Mouse (Mus musculus) lung, adult 2 months (tissue): Measurements from ENCODE around the gene Tmeff1.

Experiments
- CTCF ChIP-seq: fragments of 200-500 bp; IDR thresholded peaks from 2 replicates; pipeline ENCODE4 v1.5.1; 2011; ENCODE audit warnings: mild to moderate bottlenecking, low read length, control low read depth; ENCODE audit not compliant: insufficient read depth
- POLR2A ChIP-seq: fragments of 200-500 bp; IDR thresholded peaks from 2 replicates; pipeline ENCODE4 v1.6.1; 2011; ENCODE audit warnings: low read depth, mild to moderate bottlenecking, control low read depth, low read length, borderline replicate concordance; ENCODE audit errors: extremely low read depth

- TF ChIP-seq CTCF = no peak
- no peak for TF ChIP-seq POLR2A
Observed at GRCm38 (mm10) chr4:48633529-48633928, 48.6 kb downstream of the Tmeff1 start.
